Mouse (Mus musculus) cerebellum, postnatal 4 days (tissue): ENCODE measurements at regions not wholly inside any gene's neighbourhood (a gene's known extent, or its start where the extent isn't known, plus 50 kb on each side); places are given as distances from the start of the nearest gene placed in this dataset.

ENCODE experiments used
- DNase-seq, 2 experiments: peaks; one replicate each; pipeline ENCODE4 v3.0.0; 2022; ENCODE audit warnings: low spot score in 2 of 2, mixed read lengths in 1 of 2

GRCm38 (mm10) chr17:79414006-79414405 lies 59.1 kb upstream of the Cdc42ep3 start:
- no peak for DNase-seq

- DNase-seq = no peak
Observed at GRCm38 (mm10) chr17:79417953-79418352, 63.1 kb upstream of the Cdc42ep3 start.

- DNase-seq = no peak
Observed at GRCm38 (mm10) chr17:79421618-79422017, 66.7 kb upstream of the Cdc42ep3 start.

GRCm38 (mm10) chr17:79439182-79439581 lies 84.3 kb upstream of the Cdc42ep3 start:
- no peak for DNase-seq

- DNase-seq = no peak
Observed at GRCm38 (mm10) chr17:79442507-79443115, 87.7 kb upstream of the Cdc42ep3 start.

- DNase-seq = no peak
Observed at GRCm38 (mm10) chr17:79447170-79447569, 92.3 kb upstream of the Cdc42ep3 start.

- DNase-seq = no peak
Observed at GRCm38 (mm10) chr17:79451141-79451860, 96.4 kb upstream of the Cdc42ep3 start.

- DNase-seq = no peak
Observed at GRCm38 (mm10) chr17:79453825-79454224, 98.9 kb upstream of the Cdc42ep3 start.

GRCm38 (mm10) chr17:79454526-79454925 lies 99.6 kb upstream of the Cdc42ep3 start:
- no peak for DNase-seq

GRCm38 (mm10) chr17:79455229-79455628 lies 100.3 kb upstream of the Cdc42ep3 start:
- no peak for DNase-seq

- DNase-seq = no peak
Observed at GRCm38 (mm10) chr17:79457636-79458035, 102.7 kb upstream of the Cdc42ep3 start.

- DNase-seq = no peak
Observed at GRCm38 (mm10) chr17:79461681-79462091, 106.8 kb upstream of the Cdc42ep3 start.

- DNase-seq = no peak
Observed at GRCm38 (mm10) chr17:79463074-79463694, 108.3 kb upstream of the Cdc42ep3 start.

GRCm38 (mm10) chr17:79465666-79466065 lies 110.8 kb upstream of the Cdc42ep3 start:
- no peak for DNase-seq

GRCm38 (mm10) chr17:79471639-79472038 lies 116.7 kb upstream of the Cdc42ep3 start:
- DNase-seq = no peak

GRCm38 (mm10) chr17:79472106-79472995 lies 117.5 kb upstream of the Cdc42ep3 start:
- peak in 1 of 2 experiments; percentile 12 for DNase-seq

- DNase-seq = no peak
Observed at GRCm38 (mm10) chr17:79476671-79477070, 121.8 kb upstream of the Cdc42ep3 start.

- DNase-seq = no peak
Observed at GRCm38 (mm10) chr17:79481112-79481738, 126.3 kb upstream of the Cdc42ep3 start.

- no peak for DNase-seq
Observed at GRCm38 (mm10) chr17:79481936-79482335, 127.0 kb upstream of the Cdc42ep3 start.

GRCm38 (mm10) chr17:79485239-79485638 lies 126.4 kb upstream of the Rmdn2 start:
- no peak for DNase-seq

GRCm38 (mm10) chr17:79489306-79489705 lies 122.4 kb upstream of the Rmdn2 start:
- no peak for DNase-seq
